Mouse (Mus musculus) WW6 (cell line): ENCODE results near the gene Tnfrsf13b.

Experiments
- DNase-seq: peaks from one replicate; pipeline ENCODE4 v3.0.0-alpha.2; 2013; ENCODE audit warnings: low read depth, low spot score

The Tnfrsf13b gene

GRCm38 (mm10) chr11:61126606-61127355, at the start of gene Tnfrsf13b:
TSS of gene Tnfrsf13b (plus strand) at chr11:61126755.
- DNase-seq, result no peak

DNA sequence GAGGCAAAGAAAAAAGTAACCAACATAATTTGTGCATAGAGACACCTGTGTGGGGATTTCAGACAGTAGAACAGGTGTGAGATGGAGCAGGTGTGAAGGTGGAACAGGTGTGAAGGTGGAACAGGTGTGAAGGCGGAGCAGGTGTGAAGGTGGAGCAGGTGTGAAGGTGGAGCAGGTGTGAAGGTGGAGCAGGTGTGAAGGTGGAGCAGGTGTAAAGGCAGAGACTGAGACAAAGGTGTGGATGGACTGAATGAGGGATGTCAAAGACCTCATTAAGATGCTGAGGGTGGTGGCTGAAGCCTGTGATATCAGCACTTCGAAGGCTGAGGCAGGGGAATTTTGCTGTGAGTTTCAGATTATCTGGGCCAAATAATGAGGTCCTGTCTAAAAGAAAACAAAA, 44.9 kb upstream of the Tnfrsf13b start:
- DNase-seq, result no peak

- no peak for DNase-seq
Observed at GRCm38 (mm10) chr11:61090195-61090594, 36.4 kb upstream of the Tnfrsf13b start.

DNA sequence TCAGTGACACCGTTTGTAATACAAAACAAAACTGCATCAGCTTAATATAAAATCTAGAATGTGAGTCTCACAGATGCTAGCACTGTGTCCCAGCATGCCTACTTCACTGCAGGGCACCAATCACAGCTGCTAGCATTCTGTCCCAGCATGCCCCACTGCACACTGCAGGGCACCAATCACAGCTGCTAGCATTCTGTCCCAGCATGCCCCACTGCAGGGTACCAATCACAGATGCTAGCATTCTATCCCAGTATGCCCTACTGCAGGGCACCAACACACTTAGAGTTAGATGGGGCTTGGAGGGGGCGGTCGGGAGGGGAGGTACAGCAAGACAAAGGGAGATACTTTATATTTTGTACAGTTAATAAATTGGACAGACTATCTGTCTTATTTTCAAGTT, 35.4 kb upstream of the Tnfrsf13b start:
- no peak for DNase-seq

DNA sequence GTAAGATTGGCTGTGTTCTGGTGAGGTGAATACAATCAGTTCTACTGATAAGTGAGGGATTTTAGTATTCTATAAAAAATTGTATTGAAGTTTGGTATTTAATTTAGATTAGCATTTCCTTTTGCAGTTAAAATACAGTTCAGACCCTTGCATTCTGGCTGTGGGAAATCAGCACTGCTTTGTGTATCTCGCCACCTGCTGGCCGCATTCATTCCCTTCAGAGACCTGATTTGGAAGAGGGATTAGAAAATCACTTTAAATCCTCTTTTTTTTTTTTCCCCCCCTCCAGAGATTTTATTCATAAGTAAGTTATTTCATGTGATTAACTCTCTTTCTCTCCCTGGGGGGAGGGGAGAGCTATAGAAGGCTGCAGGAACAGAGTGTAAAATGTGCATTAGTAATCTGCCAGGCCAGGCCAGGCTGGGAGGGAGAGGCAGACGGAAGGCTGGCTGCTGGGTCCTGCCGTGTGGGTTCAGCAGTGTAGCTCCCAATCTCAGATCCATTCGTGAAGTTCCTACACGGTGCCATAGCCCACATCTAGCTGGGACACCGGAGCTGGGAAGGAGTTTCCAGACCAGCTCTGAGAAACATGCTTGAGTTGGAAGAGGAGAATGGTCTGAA, 34.8 kb upstream of the Tnfrsf13b start:
- DNase-seq, result no peak

GRCm38 (mm10) chr11:61098046-61098445, 28.5 kb upstream of the Tnfrsf13b start:
- DNase-seq, result no peak

DNA sequence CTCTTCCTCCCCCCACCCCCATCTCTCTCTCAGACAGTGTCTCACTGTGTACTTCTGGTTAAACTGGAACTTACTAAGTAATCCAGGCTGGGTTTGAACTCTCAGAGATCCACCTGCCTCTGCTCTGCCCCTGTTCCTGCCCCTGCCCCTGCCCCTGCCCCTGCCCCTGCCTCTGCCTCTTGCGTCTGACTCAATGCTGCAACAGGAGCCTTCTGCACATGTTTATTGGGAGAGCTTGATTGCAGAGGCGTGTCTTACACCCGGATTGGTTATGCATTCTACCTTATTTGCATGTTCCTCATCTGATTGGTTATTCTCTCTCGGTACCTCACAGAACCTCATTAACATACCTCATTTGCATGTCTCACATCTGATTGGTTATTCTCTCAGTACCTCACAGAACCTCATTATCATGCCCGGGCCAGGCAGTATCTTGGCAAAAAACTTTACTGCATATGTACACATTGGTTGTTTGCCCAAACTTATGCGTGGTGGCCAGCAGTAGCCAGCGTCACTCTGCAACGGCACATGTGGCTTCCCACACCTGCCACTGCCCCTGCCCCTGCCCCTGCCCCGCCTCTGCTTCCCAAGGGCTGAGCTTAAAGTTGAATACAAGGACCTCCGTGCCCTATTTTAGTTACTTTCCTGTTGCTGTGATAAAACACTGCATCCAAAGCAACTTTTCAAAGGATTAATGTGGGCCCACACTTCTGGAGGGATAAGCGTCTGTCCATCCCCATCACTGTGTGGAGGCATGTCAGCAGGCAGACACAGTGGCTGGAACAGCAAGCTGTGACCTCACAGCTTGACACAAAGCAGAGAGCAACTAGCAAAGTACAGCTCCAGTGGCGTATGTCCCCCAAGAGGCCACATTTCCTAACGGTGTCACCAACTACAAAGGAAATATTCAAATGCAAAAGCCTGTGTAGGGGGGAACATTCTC, 23.9 kb upstream of the Tnfrsf13b start:
- no peak for DNase-seq

DNA sequence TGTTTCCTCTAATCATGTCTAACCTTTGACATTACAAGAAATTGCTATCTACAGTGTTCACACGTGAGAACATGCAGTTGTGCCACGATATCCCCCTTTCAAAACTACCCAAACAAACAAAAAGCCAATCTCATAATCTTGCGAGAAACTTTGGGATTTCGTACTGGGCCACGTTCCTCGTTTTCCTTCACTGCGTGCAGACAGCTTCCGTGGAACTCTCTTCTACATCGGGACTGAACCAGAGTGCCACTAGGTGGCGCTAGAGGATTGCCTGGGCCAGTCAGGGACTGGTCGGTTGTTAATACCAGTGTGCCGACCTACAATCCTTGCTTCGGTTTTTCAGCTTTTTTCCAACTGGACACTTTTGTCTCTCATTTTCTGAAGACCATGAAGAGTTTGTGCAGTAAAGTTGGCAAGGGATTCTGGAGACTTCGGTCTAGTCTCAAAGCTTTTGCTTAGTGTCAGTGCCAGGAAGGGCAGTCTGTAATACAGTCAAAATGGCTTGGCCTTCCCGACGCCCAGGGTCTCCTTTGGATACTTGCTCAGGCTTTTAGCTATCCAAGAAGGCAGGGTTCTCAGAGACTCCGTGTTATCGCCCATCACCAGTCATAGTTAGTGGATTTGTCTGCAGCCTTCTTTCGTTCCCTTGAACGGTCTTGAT, 22.2 kb upstream of the Tnfrsf13b start:
- peak; percentile 94 for DNase-seq

DNA sequence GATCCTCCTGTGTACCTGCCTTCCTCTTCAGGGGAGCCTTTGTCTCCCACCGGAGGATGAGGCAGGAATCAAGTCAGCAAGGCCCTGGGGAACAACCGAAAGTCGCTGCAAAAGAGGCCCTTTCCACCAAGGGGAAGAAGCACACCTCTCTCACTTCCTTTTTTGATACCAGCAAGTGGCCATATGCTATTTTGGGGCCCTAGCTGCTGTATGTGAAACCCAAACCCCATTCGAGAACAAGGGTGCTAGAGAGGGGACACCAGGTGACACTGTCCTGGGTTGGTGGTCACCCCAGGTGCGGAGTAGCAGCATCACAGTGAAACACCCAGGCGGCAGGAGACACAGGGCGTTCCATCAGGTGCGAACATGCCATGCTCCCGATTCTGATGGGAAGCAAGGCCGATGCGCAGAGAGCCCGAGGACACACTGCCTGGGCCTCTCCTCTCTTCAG, 17.6 kb upstream of the Tnfrsf13b start:
- DNase-seq, result no peak

GRCm38 (mm10) chr11:61109707-61110106, 16.8 kb upstream of the Tnfrsf13b start:
- DNase-seq, result no peak

GRCm38 (mm10) chr11:61110113-61110512, 16.4 kb upstream of the Tnfrsf13b start:
- no peak for DNase-seq

DNA sequence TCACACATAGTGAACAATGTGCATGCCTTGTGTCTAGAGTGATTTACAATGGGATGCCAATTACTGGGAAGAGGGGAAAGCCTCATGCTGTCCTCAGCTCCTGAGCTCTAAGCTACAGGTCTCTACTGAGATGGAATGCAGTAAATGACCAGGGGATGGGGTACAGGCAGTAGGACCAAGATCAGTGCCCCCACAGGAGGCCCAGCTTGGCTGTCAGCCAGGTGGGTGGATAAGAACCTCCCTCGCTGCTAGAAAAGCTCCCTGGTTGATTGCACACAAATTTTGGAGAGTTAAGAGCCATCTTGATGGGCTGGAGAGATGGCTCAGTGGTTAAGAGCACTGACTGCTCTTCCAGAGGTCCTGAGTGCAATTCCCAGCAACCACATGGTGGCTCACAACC, 15.6 kb upstream of the Tnfrsf13b start:
- DNase-seq, result no peak

DNA sequence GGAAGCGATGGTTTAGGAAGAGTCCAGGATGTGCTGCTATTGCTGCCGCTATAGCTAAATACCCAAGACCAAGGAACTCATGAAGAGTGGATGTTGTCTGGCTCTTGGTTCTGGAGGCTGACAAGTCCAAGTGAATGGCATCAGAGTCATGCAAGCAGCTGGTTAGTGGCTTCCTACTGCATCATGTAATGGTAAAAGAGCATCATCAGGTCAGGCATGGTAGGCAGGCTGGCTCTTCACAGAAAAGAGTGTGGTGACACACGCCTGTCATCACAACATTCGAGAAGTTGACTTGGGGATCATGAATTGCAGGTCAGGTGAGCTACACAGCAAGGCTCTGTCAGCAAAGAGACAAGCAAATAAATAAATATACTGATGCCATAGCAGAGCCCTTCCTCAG, 15.1 kb upstream of the Tnfrsf13b start:
- no peak for DNase-seq

- DNase-seq, result no peak
Observed at GRCm38 (mm10) chr11:61112323-61112995, 14.1 kb upstream of the Tnfrsf13b start.

DNA sequence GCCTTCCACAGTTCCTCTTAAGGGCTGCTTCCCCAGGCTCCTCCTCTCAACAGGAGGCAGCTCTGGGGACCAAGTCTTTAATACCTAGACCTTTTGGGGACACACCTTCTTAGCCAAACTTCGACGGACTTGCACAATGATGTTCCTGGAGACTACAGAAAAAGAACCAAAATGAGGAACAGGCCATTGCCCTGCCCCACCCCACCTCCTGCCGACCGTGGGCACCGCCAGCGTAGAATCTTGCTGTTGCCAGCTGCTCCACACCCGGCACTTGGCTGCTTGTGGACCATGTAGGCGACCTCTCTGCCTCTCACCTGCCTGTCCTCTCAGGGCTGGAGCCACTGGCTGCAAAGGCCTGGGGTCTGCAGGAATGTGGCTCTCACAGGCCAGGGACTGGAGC, 10.3 kb upstream of the Tnfrsf13b start:
- no peak for DNase-seq

DNA sequence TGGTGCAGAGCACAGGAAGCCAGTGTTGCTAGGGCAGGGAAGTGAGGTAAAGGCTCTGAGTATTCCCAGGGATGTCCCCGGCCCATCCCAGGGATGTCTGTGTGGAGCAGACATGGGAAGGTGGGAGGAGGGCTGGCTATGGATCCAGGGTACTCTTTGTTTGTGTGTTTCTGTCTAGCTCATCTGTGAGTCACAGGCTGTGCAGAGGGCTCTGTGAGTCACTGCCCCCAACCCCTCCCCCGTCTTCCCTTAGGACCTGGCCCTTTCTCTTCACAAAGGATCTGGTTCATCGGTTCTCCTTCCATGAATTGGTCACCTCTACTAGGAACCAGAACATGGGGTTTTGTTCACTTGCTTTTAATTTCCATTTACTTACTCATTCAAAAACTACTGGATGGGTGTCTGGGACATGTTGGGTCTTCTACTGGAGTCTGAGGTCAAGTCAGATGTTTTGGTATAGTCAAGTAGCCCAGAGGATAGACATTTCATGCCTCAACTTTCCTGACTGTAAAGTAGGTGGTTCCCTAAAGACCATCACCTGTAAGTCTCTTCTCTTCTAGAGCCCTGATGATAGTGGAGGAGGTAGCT, 6.5 kb upstream of the Tnfrsf13b start:
- no peak for DNase-seq

DNA sequence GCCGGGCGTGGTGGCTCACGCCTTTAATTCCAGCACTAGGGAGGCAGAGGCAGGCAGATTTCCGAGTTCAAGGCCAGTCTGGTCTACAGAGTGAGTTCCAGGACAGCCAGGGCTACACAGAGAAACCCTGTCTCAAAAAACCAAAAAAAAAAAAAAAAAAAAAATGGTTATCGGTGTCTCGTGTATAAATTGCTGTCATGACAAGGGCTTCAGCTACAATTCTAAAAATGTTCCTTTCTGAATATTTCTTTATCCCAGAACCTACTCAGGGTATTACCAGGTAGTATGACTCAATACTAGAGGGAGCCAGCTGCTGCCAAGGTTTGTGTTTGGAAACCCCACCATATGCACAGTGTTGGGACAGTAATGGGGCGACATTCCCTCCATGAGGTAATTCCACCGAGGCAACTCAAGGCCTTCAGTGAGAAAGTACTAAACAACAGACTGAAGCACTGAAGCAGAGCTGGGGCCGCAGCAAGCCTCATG, 4.2 kb upstream of the Tnfrsf13b start:
- no peak for DNase-seq

GRCm38 (mm10) chr11:61122769-61123288, 3.7 kb upstream of the Tnfrsf13b start:
- no peak for DNase-seq

DNA sequence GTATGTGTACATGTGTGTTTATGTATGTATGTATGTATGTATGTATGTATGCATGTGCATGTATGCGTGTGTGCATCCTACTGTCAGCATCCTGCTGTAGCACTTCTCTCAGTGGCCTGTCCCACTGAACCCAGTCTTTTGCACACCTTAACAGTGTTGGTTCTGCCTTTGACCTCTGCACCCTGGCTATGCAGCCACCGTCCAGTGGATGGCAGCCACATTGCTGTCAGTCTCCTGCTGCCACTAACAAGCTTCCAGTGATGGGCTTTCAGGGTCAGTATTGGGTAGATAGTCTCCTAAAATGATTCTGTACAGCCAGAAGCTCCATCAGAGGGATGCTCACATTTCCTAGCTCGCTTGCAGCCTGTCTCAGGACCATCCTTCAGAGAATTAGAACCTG, 2.7 kb upstream of the Tnfrsf13b start:
- DNase-seq, result no peak

GRCm38 (mm10) chr11:61125970-61126369, 585 bp upstream of the Tnfrsf13b start:
- no peak for DNase-seq
